Mouse (Mus musculus) ovary, adult 10 weeks (tissue): Measurements from ENCODE around the gene Olfr19. TPM values are rescaled to one million over a fixed set of nuclear protein-coding genes. Genes with fewer than 3 reads are reported as not detected.

Source experiments
- polyA plus RNA-seq: library from polyadenylated mRNA; stranded (reverse); fragments of 350-450 nt; fragmentation: Illumina TruSeq; extraction: RNeasy Lipid Tissue Mini Kit (QIAGEN cat#74804); gene quantifications from one replicate; pipeline ENCODE4 v1.2.3, GENCODE M21; 2014

Gene Olfr19
- polyA plus RNA-seq: not detected

DNA sequence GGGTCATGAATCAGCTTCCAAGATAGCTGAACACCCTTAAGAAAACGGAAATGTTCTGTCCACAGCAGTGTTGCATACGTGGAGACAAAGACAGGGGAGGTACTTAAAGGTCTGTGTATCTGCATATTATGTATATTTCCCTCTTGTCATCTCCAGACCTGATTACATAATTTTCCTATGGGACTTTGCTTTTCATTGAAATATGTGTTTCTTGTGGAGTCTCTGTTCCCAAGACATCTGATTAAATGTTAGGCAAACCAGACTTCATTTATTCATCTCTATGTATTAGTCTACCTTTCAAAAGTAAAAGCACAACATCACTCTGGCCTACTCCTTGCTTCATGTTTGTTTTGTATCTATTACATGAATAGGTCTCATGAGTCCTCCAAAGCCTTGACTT lies at the start of gene Olfr19:
Gene Olfr19 (minus strand): TSS at position 101 of the 400 bp plus-strand sequence.

Other genes starting within 250 kb of the Olfr19 start
- 55.5 TPM for gene Fgd4, start 75.9 kb downstream of the Olfr19 start, polyA plus RNA-seq
- 9.4 TPM for gene Spag6l, start 153.1 kb upstream of the Olfr19 start, polyA plus RNA-seq
- not detected for gene Igll1, start 187.6 kb upstream of the Olfr19 start, polyA plus RNA-seq
- 17.3 TPM for gene Top3b, start 194.3 kb upstream of the Olfr19 start, polyA plus RNA-seq
- not detected for gene Vpreb1, start 194.4 kb upstream of the Olfr19 start, polyA plus RNA-seq
- gene Ppm1f, start 220.1 kb upstream of the Olfr19 start, polyA plus RNA-seq: 10.1 TPM